Mouse (Mus musculus): ENCODE data around the gene Map1lc3a.

The Map1lc3a gene

GRCm38 (mm10) chr2:155285744-155286143, 9.6 kb downstream of the Map1lc3a start:
- DNase-seq (ENCODE audit: low spot score in 2 of 2), result no peak

GRCm38 (mm10) chr2:155287456-155288250, 11.6 kb downstream of the Map1lc3a start:
- DNase-seq (ENCODE audit: low spot score in 2 of 2), result no peak

- no peak for DNase-seq (ENCODE audit: low spot score in 2 of 2)
Measured at GRCm38 (mm10) chr2:155290066-155290465, 14.0 kb downstream of the Map1lc3a start.

- DNase-seq (ENCODE audit: low spot score in 2 of 2), result no peak
Measured at GRCm38 (mm10) chr2:155293382-155293781, 17.3 kb downstream of the Map1lc3a start.

- DNase-seq (ENCODE audit: low spot score in 2 of 2), result no peak
Measured at GRCm38 (mm10) chr2:155293946-155294345, 17.8 kb downstream of the Map1lc3a start.

GRCm38 (mm10) chr2:155295453-155295852, 19.4 kb downstream of the Map1lc3a start:
- no peak for DNase-seq (ENCODE audit: low spot score in 2 of 2)

- no peak for DNase-seq (ENCODE audit: low spot score in 2 of 2)
Measured at GRCm38 (mm10) chr2:155299563-155299962, 23.5 kb downstream of the Map1lc3a start.

GRCm38 (mm10) chr2:155308936-155309592, 33.0 kb downstream of the Map1lc3a start:
- no peak for DNase-seq (ENCODE audit: low spot score in 2 of 2)

- no peak for DNase-seq (ENCODE audit: low spot score in 2 of 2)
Measured at GRCm38 (mm10) chr2:155313671-155314070, 37.6 kb downstream of the Map1lc3a start.

- no peak for DNase-seq (ENCODE audit: low spot score in 2 of 2)
Measured at GRCm38 (mm10) chr2:155318618-155319017, 42.5 kb downstream of the Map1lc3a start.

GRCm38 (mm10) chr2:155320596-155320995, 44.5 kb downstream of the Map1lc3a start:
- no peak for DNase-seq (ENCODE audit: low spot score in 2 of 2)

- DNase-seq (ENCODE audit: low spot score in 2 of 2), result no peak
Measured at GRCm38 (mm10) chr2:155326001-155326400, 49.9 kb downstream of the Map1lc3a start.

Measured in spleen, postnatal 14 days (tissue).